Mouse (Mus musculus): Measurements from ENCODE around the gene Epb41. TPM values are rescaled to one million over a fixed set of nuclear protein-coding genes. Genes with fewer than 3 reads are reported as not detected.

Gene Epb41
- polyA plus RNA-seq, 1 experiment from 2014 or later: 232 TPM

- Histone ChIP-seq H3K9ac (ENCODE audit: low read depth, low read length) (peak overlapping the region; percentile 36), H3K36me3 (ENCODE audit: control insufficient read depth, insufficient read depth) (peaks cover 11% of the 10 kb centered on the region; the same call in 1 of the 2 replicates)
- peak; percentile 75 for ATAC-seq (ENCODE audit: low read depth)
Observed at GRCm38 (mm10) chr4:132039975-132040645, 35.0 kb downstream of the Epb41 start.

GRCm38 (mm10) chr4:132039521-132039920 lies 35.6 kb downstream of the Epb41 start:
- peak; percentile 25; the same call in 1 of the 2 replicates for ATAC-seq (ENCODE audit: low read depth)
- Histone ChIP-seq H3K4me2 (ENCODE audit: low read depth, low read length) (peak overlapping the region; percentile 12), H3K27me3 (ENCODE audit: control insufficient read depth, insufficient read depth, low read depth, low read length) (no peaks in the 10 kb centered on the region), H3K27ac (ENCODE audit: low read length) (peak overlapping the region; percentile 72), H3K4me1 (ENCODE audit: control insufficient read depth, low read depth, low read length) (peaks cover 61% of the 10 kb centered on the region), H3K9me3 (replicated peaks; ENCODE audit: control insufficient read depth, low read length) (no peaks in the 10 kb centered on the region), H3K4me3 (ENCODE audit: low read depth, low read length) (no peak overlapping the region), H3K9ac (ENCODE audit: low read depth, low read length) (peak overlapping the region; percentile 36; the same call in 1 of the 2 replicates), H3K36me3 (ENCODE audit: control insufficient read depth, insufficient read depth) (peaks cover 11% of the 10 kb centered on the region; the same call in 1 of the 2 replicates)
- WGBS (ENCODE audit: insufficient replicate concordance): 72% methylated on average over 2 of the region's 2 CpGs

More at GRCm38 (mm10) chr4:132039975-132040645, 35.0 kb downstream of the Epb41 start:
- H3K27me3 ChIP-seq (ENCODE audit: control insufficient read depth, insufficient read depth, low read depth, low read length): no peaks in the 10 kb centered on the region
- H3K27ac ChIP-seq (ENCODE audit: low read length): peak overlapping the region; percentile 72
- 0 out of 2 replicates have a peak overlapping the region, but pooled peaks have one; percentile 1 for H3K4me3 ChIP-seq (ENCODE audit: low read depth, low read length)
- H3K4me1 ChIP-seq (ENCODE audit: control insufficient read depth, low read depth, low read length): peaks cover 61% of the 10 kb centered on the region
- H3K4me2 ChIP-seq (ENCODE audit: low read depth, low read length): peak overlapping the region; percentile 12
- no peaks in the 10 kb centered on the region for H3K9me3 ChIP-seq (replicated peaks; ENCODE audit: control insufficient read depth, low read length)
- WGBS (ENCODE audit: insufficient replicate concordance): 13% methylated on average over 8 of the region's 8 CpGs

- Histone ChIP-seq H3K9me3 (replicated peaks; ENCODE audit: control insufficient read depth, low read length) (no peaks in the 10 kb centered on the region), H3K27ac (ENCODE audit: low read length) (peak overlapping the region; percentile 46), H3K4me3 (ENCODE audit: low read depth, low read length) (no peak overlapping the region), H3K4me2 (ENCODE audit: low read depth, low read length) (no peak overlapping the region), H3K27me3 (ENCODE audit: control insufficient read depth, insufficient read depth, low read depth, low read length) (no peaks in the 10 kb centered on the region), H3K36me3 (ENCODE audit: control insufficient read depth, insufficient read depth) (peaks cover 9% of the 10 kb centered on the region; the same call in 1 of the 2 replicates), H3K4me1 (ENCODE audit: control insufficient read depth, low read depth, low read length) (peaks cover 58% of the 10 kb centered on the region), H3K9ac (ENCODE audit: low read depth, low read length) (no peak overlapping the region)
- WGBS (ENCODE audit: insufficient replicate concordance): 52% methylated on average over 2 of the region's 2 CpGs
- no peak for ATAC-seq (ENCODE audit: low read depth)
Observed at GRCm38 (mm10) chr4:132038809-132039208, 36.3 kb downstream of the Epb41 start.

- no peak for ATAC-seq (ENCODE audit: low read depth)
- Histone ChIP-seq H3K4me3 (ENCODE audit: low read depth, low read length) (no peak overlapping the region), H3K36me3 (ENCODE audit: control insufficient read depth, insufficient read depth) (peaks cover 9% of the 10 kb centered on the region; the same call in 1 of the 2 replicates), H3K4me2 (ENCODE audit: low read depth, low read length) (no peak overlapping the region), H3K27me3 (ENCODE audit: control insufficient read depth, insufficient read depth, low read depth, low read length) (no peaks in the 10 kb centered on the region), H3K9ac (ENCODE audit: low read depth, low read length) (no peak overlapping the region), H3K9me3 (replicated peaks; ENCODE audit: control insufficient read depth, low read length) (no peaks in the 10 kb centered on the region), H3K27ac (ENCODE audit: low read length) (no peak overlapping the region), H3K4me1 (ENCODE audit: control insufficient read depth, low read depth, low read length) (peaks cover 61% of the 10 kb centered on the region)
- 73% methylated on average over 7 of the region's 7 CpGs for WGBS (ENCODE audit: insufficient replicate concordance)
Observed at GRCm38 (mm10) chr4:132037991-132038390, 37.1 kb downstream of the Epb41 start.

- H3K27ac ChIP-seq (ENCODE audit: low read length): no peak overlapping the region
Observed at GRCm38 (mm10) chr4:132037137-132037536, 38.0 kb downstream of the Epb41 start.

GRCm38 (mm10) chr4:132034242-132034641 lies 40.9 kb downstream of the Epb41 start:
- peak overlapping the region; percentile 55 for H3K27ac ChIP-seq (ENCODE audit: low read length)
- peaks cover 56% of the 10 kb centered on the region for H3K4me1 ChIP-seq (ENCODE audit: control insufficient read depth, low read depth, low read length)
- peaks cover 6% of the 10 kb centered on the region for H3K36me3 ChIP-seq (ENCODE audit: control insufficient read depth, insufficient read depth)
- no peak overlapping the region for H3K4me3 ChIP-seq (ENCODE audit: low read depth, low read length)
- no peaks in the 10 kb centered on the region for H3K27me3 ChIP-seq (ENCODE audit: control insufficient read depth, insufficient read depth, low read depth, low read length)
- ATAC-seq (ENCODE audit: low read depth): no peak
- WGBS (ENCODE audit: insufficient replicate concordance): 87% methylated on average over 2 of the region's 2 CpGs
- H3K9me3 ChIP-seq (replicated peaks; ENCODE audit: control insufficient read depth, low read length): no peaks in the 10 kb centered on the region
- H3K4me2 ChIP-seq (ENCODE audit: low read depth, low read length): no peak overlapping the region
- no peak overlapping the region for H3K9ac ChIP-seq (ENCODE audit: low read depth, low read length)

More at GRCm38 (mm10) chr4:132037137-132037536, 38.0 kb downstream of the Epb41 start:
- no peak for ATAC-seq (ENCODE audit: low read depth)
- Histone ChIP-seq H3K4me1 (ENCODE audit: control insufficient read depth, low read depth, low read length) (peaks cover 64% of the 10 kb centered on the region), H3K9me3 (replicated peaks; ENCODE audit: control insufficient read depth, low read length) (no peaks in the 10 kb centered on the region), H3K27me3 (ENCODE audit: control insufficient read depth, insufficient read depth, low read depth, low read length) (no peaks in the 10 kb centered on the region), H3K4me3 (ENCODE audit: low read depth, low read length) (no peak overlapping the region), H3K4me2 (ENCODE audit: low read depth, low read length) (no peak overlapping the region), H3K9ac (ENCODE audit: low read depth, low read length) (no peak overlapping the region), H3K36me3 (ENCODE audit: control insufficient read depth, insufficient read depth) (peaks cover 9% of the 10 kb centered on the region)
- WGBS (ENCODE audit: insufficient replicate concordance): 71% methylated on average over 5 of the region's 5 CpGs

- peaks cover 52% of the 10 kb centered on the region for H3K4me1 ChIP-seq (ENCODE audit: control insufficient read depth, low read depth, low read length)
- H3K4me2 ChIP-seq (ENCODE audit: low read depth, low read length): no peak overlapping the region
- ATAC-seq (ENCODE audit: low read depth): no peak
- 73% methylated on average over 1 of the region's 1 CpGs for WGBS (ENCODE audit: insufficient replicate concordance)
- H3K27me3 ChIP-seq (ENCODE audit: control insufficient read depth, insufficient read depth, low read depth, low read length): no peaks in the 10 kb centered on the region
- H3K36me3 ChIP-seq (ENCODE audit: control insufficient read depth, insufficient read depth): peaks cover 3% of the 10 kb centered on the region
- no peaks in the 10 kb centered on the region for H3K9me3 ChIP-seq (replicated peaks; ENCODE audit: control insufficient read depth, low read length)
- no peak overlapping the region for H3K4me3 ChIP-seq (ENCODE audit: low read depth, low read length)
- peak overlapping the region; percentile 60; the same call in 1 of the 2 replicates for H3K27ac ChIP-seq (ENCODE audit: low read length)
- H3K9ac ChIP-seq (ENCODE audit: low read depth, low read length): no peak overlapping the region
Observed at GRCm38 (mm10) chr4:132033183-132033582, 41.9 kb downstream of the Epb41 start.

GRCm38 (mm10) chr4:132029851-132030741 lies 45.0 kb downstream of the Epb41 start:
- peak; percentile 32 for ATAC-seq (ENCODE audit: low read depth)
- no peaks in the 10 kb centered on the region for H3K27me3 ChIP-seq (ENCODE audit: control insufficient read depth, insufficient read depth, low read depth, low read length)
- 32% methylated on average over 10 of the region's 10 CpGs for WGBS (ENCODE audit: insufficient replicate concordance)
- no peaks in the 10 kb centered on the region for H3K9me3 ChIP-seq (replicated peaks; ENCODE audit: control insufficient read depth, low read length)
- H3K4me2 ChIP-seq (ENCODE audit: low read depth, low read length): no peak overlapping the region
- no peaks in the 10 kb centered on the region; the same call in 1 of the 2 replicates for H3K36me3 ChIP-seq (ENCODE audit: control insufficient read depth, insufficient read depth)
- H3K9ac ChIP-seq (ENCODE audit: low read depth, low read length): peak overlapping the region; percentile 13; the same call in 1 of the 2 replicates
- no peak overlapping the region for H3K4me3 ChIP-seq (ENCODE audit: low read depth, low read length)
- H3K4me1 ChIP-seq (ENCODE audit: control insufficient read depth, low read depth, low read length): peaks cover 61% of the 10 kb centered on the region
- H3K27ac ChIP-seq (ENCODE audit: low read length): peak overlapping the region; percentile 59

All from liver, embryonic 16.5 days (tissue).